Mouse (Mus musculus) 416B (cell line): ENCODE measurements around the gene Gm49405.
A peak's percentile ranks its signal among the peaks of the same experiment; 100 is the strongest.
"Not testable (repeated sequence)": the region's sequence is repeated elsewhere in the genome, so short reads cannot be mapped to it uniquely, and the experiment has no call there.

Source experiments
- DNase-seq: peaks from one replicate; pipeline ENCODE4 v3.0.0; 2011; ENCODE audit warnings: low read depth

Gene Gm49405

DNA sequence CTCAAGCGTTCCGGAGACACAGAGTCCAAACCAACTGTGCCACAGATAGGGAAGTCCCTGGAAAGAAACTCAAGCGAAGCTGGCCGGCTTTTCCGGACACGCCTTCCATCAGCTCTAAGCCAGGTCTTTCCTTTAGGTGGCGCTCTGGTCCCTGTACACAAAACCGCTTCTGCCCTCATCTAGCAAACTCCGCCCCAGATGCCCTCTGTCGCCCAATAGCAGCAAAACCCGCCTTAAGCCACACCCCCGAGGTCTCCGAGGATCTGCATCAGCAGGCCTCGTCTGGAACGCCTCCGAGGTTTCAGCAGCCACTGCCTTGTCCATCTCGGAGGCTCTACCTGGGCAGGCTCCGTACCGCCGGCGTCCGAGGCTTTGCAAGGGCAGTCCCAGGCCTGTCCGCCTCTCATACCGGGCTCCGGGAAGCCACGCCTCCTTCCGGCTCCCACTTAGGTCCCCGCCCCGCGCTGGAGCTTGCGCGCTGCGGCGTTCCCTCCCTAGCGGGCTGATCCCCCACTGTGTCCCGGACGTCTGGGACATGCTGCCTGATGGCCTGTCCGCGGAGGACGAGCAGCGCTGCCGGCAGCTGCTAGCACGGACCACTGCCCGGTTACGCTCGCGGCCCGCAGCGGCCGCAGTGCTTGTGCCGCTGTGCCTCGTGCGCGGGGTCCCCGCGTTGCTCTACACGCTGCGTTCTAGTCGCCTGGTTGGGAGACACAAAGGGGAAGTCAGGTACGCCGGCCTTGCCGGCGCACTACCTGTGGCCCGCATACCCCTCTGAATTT, at the start of gene Gm49405, which contains the start of gene Nudt8:
TSS of gene Gm49405 (plus strand) at position 508 of the 782 bp plus-strand sequence.
TSS of gene Nudt8 (plus strand) at position 462 of the 782 bp plus-strand sequence.
- peak; percentile 99 for DNase-seq

DNA sequence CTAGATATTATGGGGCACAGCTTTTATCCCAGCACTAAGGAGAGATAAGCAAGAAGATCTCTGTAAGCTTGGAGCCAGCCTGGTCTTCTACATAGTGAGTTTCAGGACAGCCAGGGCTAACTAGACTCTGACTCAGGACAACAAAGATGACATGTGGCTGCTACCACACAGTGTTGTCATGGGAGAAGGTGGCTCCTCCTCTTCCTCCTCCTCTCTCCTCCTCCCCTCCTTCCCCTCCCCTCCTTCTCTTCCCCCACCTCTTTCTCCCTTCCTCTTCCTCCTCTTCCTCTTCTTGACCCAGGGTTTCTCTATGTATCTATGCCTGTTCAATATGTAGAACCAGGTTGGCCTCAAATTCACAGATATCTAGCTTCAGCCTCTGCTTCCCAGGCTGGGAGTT, 49.0 kb upstream of the Gm49405 start:
- DNase-seq: no peak

DNA sequence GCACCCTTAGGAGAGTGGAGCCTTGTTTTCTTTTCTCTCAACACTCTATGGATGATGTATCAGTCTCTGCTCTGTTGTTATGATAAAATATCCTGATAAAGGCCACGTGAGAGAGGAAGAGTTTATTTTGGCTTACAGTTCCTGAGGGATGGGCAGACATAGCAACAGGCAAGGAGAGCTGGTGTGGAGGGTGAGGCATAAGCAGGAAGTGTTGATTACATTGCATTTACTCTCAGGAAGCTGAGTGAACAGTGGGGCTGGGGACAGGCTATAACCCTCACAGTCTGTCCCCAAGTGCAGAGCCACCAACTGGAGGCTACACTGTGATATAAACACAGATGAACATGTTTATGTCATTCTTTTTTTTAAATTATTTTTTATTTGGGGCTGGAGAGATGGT, 48.3 kb upstream of the Gm49405 start:
- DNase-seq: no peak

GRCm38 (mm10) chr19:3955033-3955432, 45.4 kb upstream of the Gm49405 start:
- no peak for DNase-seq

GRCm38 (mm10) chr19:3955804-3956203, 44.6 kb upstream of the Gm49405 start:
- no peak for DNase-seq

DNA sequence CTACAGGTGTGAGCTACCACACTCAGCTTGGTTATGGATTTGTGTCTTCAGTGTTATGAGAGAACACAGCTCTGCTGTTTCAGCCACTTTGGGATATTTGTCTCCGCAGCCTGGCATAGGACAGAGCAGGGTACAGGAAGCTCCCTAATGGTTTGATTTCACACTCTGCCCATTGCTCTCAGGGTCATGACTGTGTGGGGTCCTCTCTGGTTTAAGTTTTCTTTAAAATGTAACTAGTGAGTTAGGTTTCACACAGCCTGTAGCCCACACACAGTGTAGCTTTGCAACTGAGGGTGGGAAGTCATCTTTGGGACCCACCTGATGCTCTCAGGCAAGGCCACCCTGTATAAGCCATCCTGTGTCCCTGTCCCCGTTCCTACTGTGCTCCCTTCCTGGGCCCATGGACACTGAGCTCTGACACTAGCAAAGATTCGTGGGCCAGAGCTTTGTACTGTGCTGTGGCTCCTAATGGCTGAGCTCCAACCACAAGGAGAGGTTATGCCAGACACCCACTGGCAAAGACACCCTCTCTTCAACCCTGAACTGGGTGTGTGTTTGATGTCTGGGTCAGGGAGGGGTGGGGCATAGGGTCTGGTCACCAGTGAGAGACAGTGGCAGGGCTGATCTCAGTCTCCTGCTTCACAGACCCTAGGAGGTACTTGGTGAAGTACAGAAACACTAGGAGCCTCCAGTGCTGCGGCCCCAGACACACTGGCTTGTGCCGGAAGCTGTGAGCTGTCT, 43.0 kb upstream of the Gm49405 start:
- DNase-seq: not testable (repeated sequence)

DNA sequence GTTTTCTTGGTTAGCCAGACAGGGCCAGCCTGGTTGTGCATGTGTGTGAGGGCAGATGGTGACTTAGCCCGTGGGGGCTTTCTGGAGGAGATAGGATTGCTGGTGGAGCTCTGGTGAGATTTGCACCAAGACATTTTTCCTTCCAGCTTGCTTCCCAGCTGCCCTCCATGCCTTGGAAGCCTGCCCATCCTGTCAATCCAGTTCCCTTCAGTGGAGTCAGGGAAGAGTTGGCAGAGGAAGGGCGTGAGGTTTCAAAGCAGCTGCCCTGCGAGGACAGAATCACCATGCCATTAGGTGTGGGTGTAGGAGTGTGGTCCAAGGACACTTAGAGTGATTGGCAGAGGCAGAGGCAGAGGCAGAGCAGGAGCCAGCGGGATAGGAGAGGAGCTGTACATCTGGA, 42.0 kb upstream of the Gm49405 start, which contains the start of gene Aldh3b3:
TSS of gene Aldh3b3 (plus strand) at position 176 of the 400 bp plus-strand sequence.
- no peak for DNase-seq

GRCm38 (mm10) chr19:3959030-3959429, 41.4 kb upstream of the Gm49405 start:
- no peak for DNase-seq

- DNase-seq: no peak
Observed at GRCm38 (mm10) chr19:3960211-3960610, 40.2 kb upstream of the Gm49405 start.

DNA sequence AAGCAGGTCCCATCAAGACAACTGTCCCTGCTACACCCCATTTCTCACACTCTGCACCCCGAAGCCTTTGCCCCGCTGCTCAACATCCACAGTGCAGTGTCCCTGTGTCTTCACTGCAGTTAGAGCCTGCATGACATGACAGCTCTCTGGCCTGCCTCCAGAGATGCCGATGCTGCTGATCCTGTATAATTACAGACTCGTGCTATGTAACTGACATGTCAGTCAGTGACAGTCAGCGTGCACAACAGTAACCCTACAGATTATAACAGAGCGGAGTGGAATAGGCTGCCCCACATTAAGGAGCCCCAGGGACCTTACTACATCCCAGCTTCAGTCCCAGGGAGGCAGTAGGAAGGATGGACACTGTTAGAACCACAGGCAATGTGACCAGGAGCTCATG, 38.6 kb upstream of the Gm49405 start:
- DNase-seq: not testable (repeated sequence)

- DNase-seq: peak; percentile 57
Observed at GRCm38 (mm10) chr19:3962469-3962868, 38.0 kb upstream of the Gm49405 start.

DNA sequence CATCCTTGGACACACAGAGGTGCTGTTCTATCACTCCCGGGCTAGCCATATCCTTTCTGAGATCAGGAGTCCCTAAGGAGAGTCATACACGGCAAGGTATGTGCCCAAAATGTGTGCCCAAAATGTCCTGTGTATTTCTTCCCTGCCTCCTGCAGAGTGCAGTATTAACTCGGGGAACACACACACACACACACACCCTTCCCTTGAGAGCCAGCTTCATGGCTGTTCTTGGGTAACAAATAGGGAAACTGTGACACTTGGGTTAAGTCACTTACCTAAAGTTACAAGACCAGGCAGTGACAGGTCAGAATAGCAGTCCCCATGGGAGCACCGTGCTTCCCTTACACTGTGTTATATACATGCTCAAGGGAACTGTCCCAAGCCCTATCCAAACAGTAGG, 36.4 kb upstream of the Gm49405 start:
- DNase-seq: peak; percentile 63

GRCm38 (mm10) chr19:3966330-3967075, 33.9 kb upstream of the Gm49405 start:
- DNase-seq: no peak

GRCm38 (mm10) chr19:3967258-3967657, 33.2 kb upstream of the Gm49405 start:
- DNase-seq: peak; percentile 49

DNA sequence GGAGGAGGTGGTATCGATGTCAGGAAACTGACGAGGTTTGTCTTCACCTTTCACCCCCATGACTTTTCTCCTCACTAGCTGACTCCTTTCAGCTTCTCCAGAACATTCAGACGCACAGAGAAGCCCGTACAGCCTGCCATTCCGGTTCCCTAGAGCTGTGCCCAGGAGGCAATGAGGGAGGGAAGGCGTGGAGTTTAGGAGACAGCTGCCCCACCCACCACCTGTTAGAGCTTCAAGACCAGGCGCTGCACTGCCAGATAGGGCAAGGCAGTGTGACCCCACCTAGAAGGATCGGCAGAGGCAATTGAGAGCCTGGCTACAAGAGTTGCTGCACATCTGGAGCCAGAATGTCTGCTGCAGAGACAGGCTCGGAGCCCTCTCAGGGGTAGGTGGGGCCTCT, 28.2 kb upstream of the Gm49405 start, which contains the start of gene Aldh3b2:
TSS of gene Aldh3b2 (plus strand) at position 100 of the 400 bp plus-strand sequence.
- DNase-seq: no peak

DNA sequence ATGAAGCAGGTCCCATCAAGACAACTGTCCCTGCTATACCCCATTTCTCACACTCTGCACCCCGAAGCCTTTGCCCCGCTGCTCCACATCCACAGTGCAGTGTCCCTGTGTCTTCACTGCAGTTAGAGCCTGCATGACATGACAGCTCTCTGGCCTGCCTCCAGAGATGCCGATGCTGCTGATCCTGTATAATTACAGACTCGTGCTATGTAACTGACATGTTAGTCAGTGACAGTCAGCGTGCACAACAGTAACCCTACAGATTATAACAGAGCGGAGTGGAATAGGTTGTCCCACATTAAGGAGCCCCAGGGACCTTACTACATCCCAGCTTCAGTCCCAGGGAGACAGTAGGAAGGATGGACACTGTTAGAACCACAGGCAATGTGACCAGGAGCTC, 25.8 kb upstream of the Gm49405 start:
- not testable (repeated sequence) for DNase-seq

- no peak for DNase-seq
Observed at GRCm38 (mm10) chr19:3975866-3976265, 24.6 kb upstream of the Gm49405 start.

- DNase-seq: peak; percentile 85
Observed at GRCm38 (mm10) chr19:3980309-3980708, 20.1 kb upstream of the Gm49405 start.

- no peak for DNase-seq
Observed at GRCm38 (mm10) chr19:3980917-3981316, 19.5 kb upstream of the Gm49405 start.

GRCm38 (mm10) chr19:3983527-3984200, 16.8 kb upstream of the Gm49405 start:
- DNase-seq: no peak

DNA sequence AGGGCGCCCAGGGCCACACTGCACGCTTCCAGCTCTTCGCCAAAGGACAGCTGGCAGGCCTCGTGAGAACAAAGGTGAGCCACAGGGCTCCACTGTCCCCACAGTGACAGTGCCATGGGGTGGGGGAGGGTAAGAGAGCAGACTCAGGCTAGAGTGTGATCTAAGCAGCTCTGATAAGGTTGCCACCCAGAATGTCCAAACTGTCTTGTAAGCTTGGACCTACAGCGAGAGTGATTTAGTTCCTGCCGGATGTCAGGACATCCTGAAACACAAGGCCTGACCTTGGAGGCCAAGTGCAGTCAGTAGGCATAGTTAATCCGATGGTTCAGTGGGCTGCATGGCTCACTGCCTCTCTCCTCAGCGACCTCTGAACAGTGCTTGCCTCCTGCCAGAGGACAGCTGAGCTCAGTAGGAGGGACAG, 15.2 kb upstream of the Gm49405 start:
- DNase-seq: peak; percentile 96

DNA sequence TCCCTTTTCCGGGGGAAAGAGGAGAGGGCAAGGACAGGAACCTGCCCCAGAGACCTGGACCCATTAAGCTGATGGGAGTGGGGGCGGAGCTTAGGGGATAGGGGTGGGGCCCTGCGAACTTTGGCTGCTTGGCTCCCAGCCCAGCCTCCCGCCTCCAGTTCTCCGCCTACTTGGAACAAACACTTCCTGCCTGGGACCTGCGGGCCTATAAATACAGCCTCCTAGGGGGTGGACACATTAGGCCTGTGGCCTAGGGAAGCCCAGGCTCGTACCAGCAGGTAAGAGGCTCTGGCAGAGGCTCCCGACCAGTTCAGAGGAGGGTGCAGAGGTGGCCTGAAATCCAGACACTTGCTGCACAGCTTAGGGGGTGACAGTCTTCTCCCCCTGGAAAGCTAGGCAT, 14.1 kb upstream of the Gm49405 start, which contains the start of gene Acy3:
TSS of gene Acy3 (plus strand) at position 237 of the 400 bp plus-strand sequence.
- DNase-seq: peak; percentile 94
